In the genomic region with DNA sequence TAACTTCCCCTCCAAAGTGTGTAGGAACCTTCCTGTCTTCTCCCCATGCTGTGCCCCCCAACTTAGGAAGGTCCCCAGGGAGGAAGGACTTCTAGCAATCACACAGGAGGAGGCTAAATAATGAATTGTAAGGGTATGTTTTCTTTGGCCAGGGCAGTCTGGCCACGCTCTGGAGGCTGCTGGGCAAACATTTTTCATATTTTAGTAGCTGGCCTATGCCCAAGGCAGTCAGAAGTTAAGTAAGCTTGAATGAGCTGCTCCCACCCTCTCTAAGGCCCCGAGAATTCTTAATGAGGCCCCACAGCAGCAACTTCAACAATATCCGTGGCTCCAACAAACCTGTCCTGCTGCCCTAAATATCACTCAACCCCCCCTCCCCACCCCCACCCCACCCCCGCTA, we compare ENCODE assay signal across 12 mouse cellular contexts. TPM values are rescaled to one million over a fixed set of nuclear protein-coding genes. Genes with fewer than 3 reads are reported as not detected.
DNase-seq lines count a peak whose midpoint lies in the region; ATAC-seq and TF ChIP-seq lines count a peak whose summit lies in the region.
"Had no signal": no experiment of that assay in that cellular context is flagged by ENCODE, and none has a peak within 500 bp of the region (broad histone marks: within the 10 kb centered on the region; RNA-seq: fewer than 3 reads in every experiment).

No protein-coding gene starts in this region.

- H3K4me2 ChIP-seq in midbrain, embryonic 16.5 days (ENCODE audit: low read length), result no peak overlapping the region
- no peak overlapping the region for H3K4me2 ChIP-seq in midbrain, postnatal 0 days (ENCODE audit: low read depth, low read length, poor library complexity, severe bottlenecking)
- H3K4me2 ChIP-seq: hindbrain, embryonic 15.5 days; liver, embryonic 15.5 days had no signal

- peaks cover 8% of the 10 kb centered on the region; the same call in 1 of the 2 replicates for H3K4me1 ChIP-seq in midbrain, embryonic 16.5 days (ENCODE audit: control insufficient read depth, insufficient read depth, low read length)
- no peaks in the 10 kb centered on the region for H3K4me1 ChIP-seq in midbrain, postnatal 0 days (ENCODE audit: insufficient read depth, low read length)

- ATAC-seq in midbrain, embryonic 16.5 days, result no peak
- ATAC-seq in midbrain, postnatal 0 days (ENCODE audit: low FRiP score), result no peak
- ATAC-seq in megakaryocyte progenitor cell, adult 5-6 weeks (replicated peaks; ENCODE audit: poor library complexity), result no peak

- 0 out of 2 replicates have a peak overlapping the region, but pooled peaks have one; percentile 10 for H3K9ac ChIP-seq in midbrain, embryonic 16.5 days (ENCODE audit: low read depth, low read length)
- no peak overlapping the region for H3K9ac ChIP-seq in midbrain, postnatal 0 days (replicated peaks; ENCODE audit: low read length, poor library complexity, severe bottlenecking)
- H3K9ac ChIP-seq: hindbrain, embryonic 15.5 days; liver, embryonic 15.5 days had no signal

- no peak overlapping the region for H3K27ac ChIP-seq in midbrain, embryonic 16.5 days (ENCODE audit: low read length)
- H3K27ac ChIP-seq in midbrain, postnatal 0 days (ENCODE audit: low read depth, low read length), result no peak overlapping the region
- H3K27ac ChIP-seq: hindbrain, embryonic 15.5 days; liver, embryonic 15.5 days had no signal

- TF ChIP-seq CTCF in midbrain, postnatal 0 days (IDR thresholded peaks at IDR 0.05), result no peak

- WGBS in midbrain, embryonic 16.5 days, result 41% methylated on average over 4 of the region's 4 CpGs
- WGBS in midbrain, postnatal 0 days, result 44% methylated on average over 4 of the region's 4 CpGs

- H3K9me3 ChIP-seq in midbrain, embryonic 16.5 days (replicated peaks; ENCODE audit: control insufficient read depth, low read length, poor library complexity, severe bottlenecking), result no peaks in the 10 kb centered on the region
- no peaks in the 10 kb centered on the region for H3K9me3 ChIP-seq in midbrain, postnatal 0 days (ENCODE audit: low read length)
- H3K9me3 ChIP-seq: hindbrain, embryonic 15.5 days; liver, embryonic 15.5 days had no signal

- H3K27me3 ChIP-seq in midbrain, embryonic 16.5 days (ENCODE audit: control insufficient read depth, insufficient read depth, low read depth, low read length), result no peaks in the 10 kb centered on the region
- no peaks in the 10 kb centered on the region for H3K27me3 ChIP-seq in midbrain, postnatal 0 days (ENCODE audit: insufficient read depth, low read length)
- H3K27me3 ChIP-seq: hindbrain, embryonic 15.5 days; liver, embryonic 15.5 days had no signal

- peak; percentile 49 for DNase-seq in adrenal gland, postnatal 14 days
- DNase-seq in adrenal gland, adult 8-10 months, result no peak
- no peak for DNase-seq in midbrain, postnatal 0 days (ENCODE audit: low spot score)
- peak; percentile 48 to 53 for DNase-seq in kidney, postnatal 25 days
- no peak for DNase-seq in thymus, postnatal 25 days
- no peak for DNase-seq in cerebellum, postnatal 10 days
- DNase-seq: B cell, adult 2 months; cerebellum, postnatal 25 days had no signal

- no peaks in the 10 kb centered on the region for H3K36me3 ChIP-seq in midbrain, embryonic 16.5 days (ENCODE audit: control insufficient read depth, insufficient read depth, low read length)
- no peaks in the 10 kb centered on the region for H3K36me3 ChIP-seq in midbrain, postnatal 0 days (ENCODE audit: insufficient read depth, low read length)
- H3K36me3 ChIP-seq: hindbrain, embryonic 15.5 days; liver, embryonic 15.5 days had no signal

- H3K4me3 ChIP-seq in midbrain, embryonic 16.5 days (ENCODE audit: low read depth, low read length), result no peak overlapping the region
- H3K4me3 ChIP-seq in midbrain, postnatal 0 days (ENCODE audit: low read depth, low read length), result no peak overlapping the region
- H3K4me3 ChIP-seq: hindbrain, embryonic 15.5 days; liver, embryonic 15.5 days had no signal

RNA-seq across cellular contexts. Expression of gene Ptk7, which starts 16.5 kb away (rescaled TPM):
- total RNA-seq in adrenal gland, postnatal 14 days (2021), result 13.8 and 16.0 TPM in 2 replicates
- 10 to 100 TPM in 2 of 4 experiments, 1 to 10 TPM in 2; 8.7 to 11.2 (median 9.9) TPM for total RNA-seq in adrenal gland, adult 8-10 months (2022)
- polyA plus RNA-seq in midbrain, embryonic 16.5 days (2015; fragmentation: Nextera tagmentation; extraction: Ambion mirVana), result 26.9 and 28.8 TPM in 2 replicates
- total RNA-seq in midbrain, postnatal 0 days (2014; rRNA removed), result 61.8 and 62.6 TPM in 2 replicates
- 22.5 and 22.9 TPM in 2 replicates for polyA plus RNA-seq in midbrain, postnatal 0 days (2015; fragmentation: Nextera tagmentation; extraction: Ambion mirVana)
- total RNA-seq in megakaryocyte progenitor cell, adult 5-6 weeks (2015), result 1.4 and 2.0 TPM in 2 replicates
- 3.0 and 3.6 TPM in 2 replicates for total RNA-seq in megakaryocyte progenitor cell, adult 5-6 weeks (2017)

RNA-seq across cellular contexts. Expression of gene Klc4, which starts 33.0 kb away (rescaled TPM):
- total RNA-seq in adrenal gland, postnatal 14 days (2021), result 32.3 and 34.7 TPM in 2 replicates
- 10 to 100 TPM; 42.3 to 59.8 (median 53.2) TPM for total RNA-seq in adrenal gland, adult 8-10 months (2022)
- 32.4 and 39.7 TPM in 2 replicates for polyA plus RNA-seq in midbrain, embryonic 16.5 days (2015; fragmentation: Nextera tagmentation; extraction: Ambion mirVana)
- 24.5 and 28.5 TPM in 2 replicates for total RNA-seq in midbrain, postnatal 0 days (2014; rRNA removed)
- polyA plus RNA-seq in midbrain, postnatal 0 days (2015; fragmentation: Nextera tagmentation; extraction: Ambion mirVana), result 20.0 and 22.2 TPM in 2 replicates
- 1.9 and 2.9 TPM in 2 replicates for total RNA-seq in megakaryocyte progenitor cell, adult 5-6 weeks (2015)
- total RNA-seq in megakaryocyte progenitor cell, adult 5-6 weeks (2017), result 7.5 and 9.5 TPM in 2 replicates

RNA-seq across cellular contexts. Expression of gene Mrpl2, which starts 33.2 kb away (rescaled TPM):
- total RNA-seq in adrenal gland, postnatal 14 days (2021), result 127 and 134 TPM in 2 replicates
- total RNA-seq in adrenal gland, adult 8-10 months (2022), result 100 to 1,000 TPM in 2 of 4 experiments, 10 to 100 TPM in 2; 91.8 to 122 (median 104) TPM
- polyA plus RNA-seq in midbrain, embryonic 16.5 days (2015; fragmentation: Nextera tagmentation; extraction: Ambion mirVana), result 58.9 and 60.8 TPM in 2 replicates
- total RNA-seq in midbrain, postnatal 0 days (2014; rRNA removed), result 46.7 and 47.4 TPM in 2 replicates
- polyA plus RNA-seq in midbrain, postnatal 0 days (2015; fragmentation: Nextera tagmentation; extraction: Ambion mirVana), result 85.5 and 85.7 TPM in 2 replicates
- 80.1 and 101 TPM in 2 replicates for total RNA-seq in megakaryocyte progenitor cell, adult 5-6 weeks (2015)
- 75.5 and 84.7 TPM in 2 replicates for total RNA-seq in megakaryocyte progenitor cell, adult 5-6 weeks (2017)

RNA-seq across cellular contexts. Expression of gene Cul7, which starts 37.3 kb away (rescaled TPM):
- total RNA-seq in adrenal gland, postnatal 14 days (2021), result 45.5 and 52.3 TPM in 2 replicates
- total RNA-seq in adrenal gland, adult 8-10 months (2022), result 10 to 100 TPM; 42.0 to 53.5 (median 47.2) TPM
- polyA plus RNA-seq in midbrain, embryonic 16.5 days (2015; fragmentation: Nextera tagmentation; extraction: Ambion mirVana), result 41.9 and 47.6 TPM in 2 replicates
- 83.5 and 92.4 TPM in 2 replicates for total RNA-seq in midbrain, postnatal 0 days (2014; rRNA removed)
- polyA plus RNA-seq in midbrain, postnatal 0 days (2015; fragmentation: Nextera tagmentation; extraction: Ambion mirVana), result 26.2 and 26.6 TPM in 2 replicates
- total RNA-seq in megakaryocyte progenitor cell, adult 5-6 weeks (2015), result 7.3 and 7.6 TPM in 2 replicates
- total RNA-seq in megakaryocyte progenitor cell, adult 5-6 weeks (2017), result 9.1 and 14.3 TPM in 2 replicates

RNA-seq across cellular contexts. Expression of gene Srf, which starts 56.8 kb away (rescaled TPM):
- total RNA-seq in adrenal gland, postnatal 14 days (2021), result 38.4 and 39.2 TPM in 2 replicates
- 10 to 100 TPM; 34.0 to 42.0 (median 37.2) TPM for total RNA-seq in adrenal gland, adult 8-10 months (2022)
- polyA plus RNA-seq in midbrain, embryonic 16.5 days (2015; fragmentation: Nextera tagmentation; extraction: Ambion mirVana), result 3.0 and 3.2 TPM in 2 replicates
- 45.8 and 69.0 TPM in 2 replicates for total RNA-seq in midbrain, postnatal 0 days (2014; rRNA removed)
- polyA plus RNA-seq in midbrain, postnatal 0 days (2015; fragmentation: Nextera tagmentation; extraction: Ambion mirVana), result 2.6 and 3.3 TPM in 2 replicates
- total RNA-seq in megakaryocyte progenitor cell, adult 5-6 weeks (2015), result 36.5 and 43.5 TPM in 2 replicates
- total RNA-seq in megakaryocyte progenitor cell, adult 5-6 weeks (2017), result 40.0 and 47.5 TPM in 2 replicates

Comparison
In these comparisons a context has a peak if more than half of its experiments do, and no peak if none do; other contexts are left out.
1. DNase-seq: peak in adrenal gland, postnatal 14 days (single experiment) and kidney, postnatal 25 days (2 of 2); none in adrenal gland, adult 8-10 months (single experiment), midbrain, postnatal 0 days (single experiment), thymus, postnatal 25 days (single experiment) and cerebellum, postnatal 10 days (0 of 2).